Mouse (Mus musculus) megakaryocyte, adult 5-6 weeks (primary cell): ENCODE data around the gene 1700025B11Rik. TPM values are rescaled to one million over a fixed set of nuclear protein-coding genes. Genes with fewer than 3 reads are reported as not detected.
"Not testable (repeated sequence)": the region's sequence is repeated elsewhere in the genome, so short reads cannot be mapped to it uniquely, and the experiment has no call there.

Source experiments
- ATAC-seq: 2 replicates; pipeline ENCODE4 v1.8.0; 2016; ENCODE audit warnings: mild to moderate bottlenecking, inconsistent platforms; ENCODE audit not compliant: poor library complexity, severe bottlenecking
- total RNA-seq, 2 experiments: library from RNA; stranded (forward) in 1 of 2; stranded (reverse) in 1 of 2; fragments of 153-499, 151-499 nt in 1 of 2; fragments of 221-1000, 200-1000 nt in 1 of 2; gene quantifications; 2 replicates each; pipeline versions ENCODE4 v1.2.3 to v1.2.4; 2015 to 2017

Gene 1700025B11Rik
- total RNA-seq (2015) (not detected in 2 replicates), total RNA-seq (2017) (not detected in 2 replicates)

GRCm38 (mm10) chr15:77561792-77562191 lies at the start of gene 1700025B11Rik:
TSS of gene 1700025B11Rik (minus strand) at chr15:77561892.
- ATAC-seq = no peak

- ATAC-seq = no peak
Measured at GRCm38 (mm10) chr15:77606069-77606468, 44.4 kb upstream of the 1700025B11Rik start.

- ATAC-seq = no peak
Measured at GRCm38 (mm10) chr15:77598958-77599357, 37.3 kb upstream of the 1700025B11Rik start, which contains the start of gene Gm36245. TSS of gene Gm36245 (plus strand) at chr15:77599258.

GRCm38 (mm10) chr15:77598429-77598828 lies 36.7 kb upstream of the 1700025B11Rik start:
- no peak for ATAC-seq

GRCm38 (mm10) chr15:77595961-77596360 lies 34.3 kb upstream of the 1700025B11Rik start, which contains the start of gene Apol10b:
TSS of gene Apol10b (minus strand) at chr15:77596125.
- no peak for ATAC-seq

GRCm38 (mm10) chr15:77593557-77593956 lies 31.9 kb upstream of the 1700025B11Rik start:
- ATAC-seq = no peak

GRCm38 (mm10) chr15:77590881-77591280 lies 29.2 kb upstream of the 1700025B11Rik start:
- ATAC-seq = no peak

- no peak for ATAC-seq
Measured at GRCm38 (mm10) chr15:77588981-77589380, 27.3 kb upstream of the 1700025B11Rik start.

- ATAC-seq = no peak
Measured at GRCm38 (mm10) chr15:77587026-77587425, 25.3 kb upstream of the 1700025B11Rik start.

- no peak for ATAC-seq
Measured at GRCm38 (mm10) chr15:77581681-77582080, 20.0 kb upstream of the 1700025B11Rik start.

GRCm38 (mm10) chr15:77579311-77579710 lies 17.6 kb upstream of the 1700025B11Rik start:
- ATAC-seq = no peak

GRCm38 (mm10) chr15:77578801-77579200 lies 17.1 kb upstream of the 1700025B11Rik start:
- ATAC-seq = no peak

- no peak for ATAC-seq
Measured at GRCm38 (mm10) chr15:77563219-77563618, 1.5 kb upstream of the 1700025B11Rik start.

- not testable (repeated sequence) for ATAC-seq
Measured at GRCm38 (mm10) chr15:77539221-77539620, 22.5 kb downstream of the 1700025B11Rik start.

GRCm38 (mm10) chr15:77533216-77533615 lies 28.5 kb downstream of the 1700025B11Rik start, which contains the start of gene Apol7c:
TSS of gene Apol7c (minus strand) at chr15:77533316.
- no peak for ATAC-seq

- ATAC-seq = not testable (repeated sequence)
Measured at GRCm38 (mm10) chr15:77523186-77523843, 38.4 kb downstream of the 1700025B11Rik start.

- ATAC-seq = not testable (repeated sequence)
Measured at GRCm38 (mm10) chr15:77520596-77520995, 41.1 kb downstream of the 1700025B11Rik start.

Other genes with a start within 250 kb of the 1700025B11Rik start
- not detected in 2 replicates for gene Apol7a, start 162.8 kb downstream of the 1700025B11Rik start, total RNA-seq (2015)
- gene Apol7a, start 162.8 kb downstream of the 1700025B11Rik start, total RNA-seq (2017) = not detected in 2 replicates
- not detected in 2 replicates for gene Apol9a, start 150.8 kb downstream of the 1700025B11Rik start, total RNA-seq (2015)
- gene Apol9a, start 150.8 kb downstream of the 1700025B11Rik start, total RNA-seq (2017) = 0.04 TPM in 1 of 2 replicates, not detected in the other
- gene Apol7b, start 114.4 kb downstream of the 1700025B11Rik start, total RNA-seq (2015) = 0.54 TPM in 1 of 2 replicates, not detected in the other
- gene Apol7b, start 114.4 kb downstream of the 1700025B11Rik start, total RNA-seq (2017) = 4.8 TPM in 1 of 2 replicates, not detected in the other
- 0.07 TPM in 1 of 2 replicates, not detected in the other for gene Apol10a, start 84.8 kb downstream of the 1700025B11Rik start, total RNA-seq (2015)
- not detected in 2 replicates for gene Apol10a, start 84.8 kb downstream of the 1700025B11Rik start, total RNA-seq (2017)
- gene Apol11a, start 53.6 kb downstream of the 1700025B11Rik start, total RNA-seq (2015) = not detected in 2 replicates
- 0.33 and 0.89 TPM in 2 replicates for gene Apol11a, start 53.6 kb downstream of the 1700025B11Rik start, total RNA-seq (2017)
- 0.14 and 0.40 TPM in 2 replicates for gene Apol7c, start 28.6 kb downstream of the 1700025B11Rik start, total RNA-seq (2015)
- 0.04 and 0.53 TPM in 2 replicates for gene Apol7c, start 28.6 kb downstream of the 1700025B11Rik start, total RNA-seq (2017)
- 0.07 TPM in 1 of 2 replicates, not detected in the other for gene Apol10b, start 34.2 kb upstream of the 1700025B11Rik start, total RNA-seq (2015)
- not detected in 2 replicates for gene Apol10b, start 34.2 kb upstream of the 1700025B11Rik start, total RNA-seq (2017)
- gene Gm36245, start 37.4 kb upstream of the 1700025B11Rik start, total RNA-seq (2015) = not detected in 2 replicates
- gene Gm36245, start 37.4 kb upstream of the 1700025B11Rik start, total RNA-seq (2017) = not detected in 2 replicates
- gene Apol11b, start 81.4 kb upstream of the 1700025B11Rik start, total RNA-seq (2015) = not detected in 2 replicates
- 0.08 TPM in 1 of 2 replicates, not detected in the other for gene Apol11b, start 81.4 kb upstream of the 1700025B11Rik start, total RNA-seq (2017)
- gene Apol7e, start 137.0 kb upstream of the 1700025B11Rik start, total RNA-seq (2015) = 1.4 and 3.2 TPM in 2 replicates
- 0.66 and 1.6 TPM in 2 replicates for gene Apol7e, start 137.0 kb upstream of the 1700025B11Rik start, total RNA-seq (2017)
- gene Apol9b, start 167.1 kb upstream of the 1700025B11Rik start, total RNA-seq (2015) = not detected in 2 replicates
- gene Apol9b, start 167.1 kb upstream of the 1700025B11Rik start, total RNA-seq (2017) = not detected in 2 replicates
- 0.16 and 1.3 TPM in 2 replicates for gene Apol8, start 195.1 kb upstream of the 1700025B11Rik start, total RNA-seq (2015)
- gene Apol8, start 195.1 kb upstream of the 1700025B11Rik start, total RNA-seq (2017) = 0.16 and 0.26 TPM in 2 replicates